Mouse (Mus musculus) adrenal gland, postnatal 10 days (tissue): ENCODE measurements around the gene Tcte1. TPM values are rescaled to one million over a fixed set of nuclear protein-coding genes. Genes with fewer than 3 reads are reported as not detected.

Experiments used
- DNase-seq: peaks from one replicate; pipeline ENCODE4 v3.0.0; 2021; ENCODE audit warnings: mixed read lengths
- total RNA-seq, 2 experiments: library from RNA; stranded (reverse); gene quantifications; 2 replicates each; pipeline ENCODE4 v1.2.3; 2021

Gene Tcte1
- total RNA-seq, 2 experiments from 2014 or later: not detected

- DNase-seq: no peak
Measured at GRCm38 (mm10) chr17:45547461-45548190, 24.4 kb downstream of the Tcte1 start.

GRCm38 (mm10) chr17:45548541-45549512 is 25.6 kb downstream of the Tcte1 start:
- DNase-seq: no peak

GRCm38 (mm10) chr17:45549617-45550181 is 26.5 kb downstream of the Tcte1 start, which contains the start of gene Tmem151b:
TSS of gene Tmem151b (minus strand) at chr17:45549677.
- DNase-seq: no peak

GRCm38 (mm10) chr17:45550253-45550652 is 27.0 kb downstream of the Tcte1 start:
- no peak for DNase-seq

GRCm38 (mm10) chr17:45551249-45551796 is 28.1 kb downstream of the Tcte1 start:
- DNase-seq: no peak

GRCm38 (mm10) chr17:45551816-45552451 is 28.7 kb downstream of the Tcte1 start:
- DNase-seq: peak; percentile 86

- DNase-seq: no peak
Measured at GRCm38 (mm10) chr17:45553065-45553464, 29.8 kb downstream of the Tcte1 start.

- no peak for DNase-seq
Measured at GRCm38 (mm10) chr17:45554420-45554819, 31.2 kb downstream of the Tcte1 start.

GRCm38 (mm10) chr17:45555452-45556106 is 32.3 kb downstream of the Tcte1 start, which contains the start of gene Nfkbie:
TSS of gene Nfkbie (plus strand) at chr17:45555703.
- peak; percentile 98 for DNase-seq

- DNase-seq: no peak
Measured at GRCm38 (mm10) chr17:45556107-45556489, 32.9 kb downstream of the Tcte1 start.

GRCm38 (mm10) chr17:45556514-45557245 is 33.4 kb downstream of the Tcte1 start:
- no peak for DNase-seq

GRCm38 (mm10) chr17:45557246-45557824 is 34.1 kb downstream of the Tcte1 start:
- no peak for DNase-seq

GRCm38 (mm10) chr17:45557998-45558862 is 35.0 kb downstream of the Tcte1 start:
- DNase-seq: no peak

GRCm38 (mm10) chr17:45559732-45560525 is 36.7 kb downstream of the Tcte1 start:
- DNase-seq: no peak

GRCm38 (mm10) chr17:45563216-45563615 is 40.0 kb downstream of the Tcte1 start:
- no peak for DNase-seq

GRCm38 (mm10) chr17:45563655-45564530 is 40.7 kb downstream of the Tcte1 start, which contains the start of gene Slc35b2:
TSS of gene Slc35b2 (plus strand) at chr17:45563874.
- peak; percentile 98 for DNase-seq

- DNase-seq: no peak
Measured at GRCm38 (mm10) chr17:45564531-45565084, 41.4 kb downstream of the Tcte1 start.
